Mouse (Mus musculus) limb, embryonic 12.5 days (tissue): ENCODE data around the gene Arg1. TPM values are rescaled to one million over a fixed set of nuclear protein-coding genes. Genes with fewer than 3 reads are reported as not detected.

ENCODE experiments used
- ATAC-seq: fragments of 200-750 bp; cut with Nextera tagmentation; 2 replicates; pipeline ENCODE4 v1.8.0; 2017; ENCODE audit warnings: low read depth, moderate TSS enrichment; ENCODE audit not compliant: insufficient number of reproducible peaks, insufficient read depth, low FRiP score, low TSS enrichment
- H3K27ac ChIP-seq: fragments of 300-500 bp; sonication (generic); 2 replicates; pipeline ENCODE4 v1.5.1; 2016; ENCODE audit warnings: mild to moderate bottlenecking, moderate library complexity
- H3K27me3 ChIP-seq: fragments of 300-500 bp; sonication (generic); 2 replicates; pipeline ENCODE4 v1.6.1; 2016; ENCODE audit warnings: mild to moderate bottlenecking, moderate library complexity
- H3K36me3 ChIP-seq: fragments of 300-500 bp; sonication (generic); 2 replicates; pipeline ENCODE4 v1.6.1; 2016; ENCODE audit warnings: mild to moderate bottlenecking, moderate library complexity
- H3K4me1 ChIP-seq: fragments of 300-500 bp; sonication (generic); replicated peaks from 2 replicates; pipeline ENCODE4 v1.6.1; 2016
- H3K4me2 ChIP-seq: fragments of 300-500 bp; sonication (generic); 2 replicates; pipeline ENCODE4 v1.6.1; 2016; ENCODE audit warnings: mild to moderate bottlenecking, moderate library complexity
- H3K4me3 ChIP-seq: fragments of 300-500 bp; sonication (generic); replicated peaks from 2 replicates; pipeline ENCODE4 v1.5.1; 2016; ENCODE audit warnings: mild to moderate bottlenecking
- H3K9ac ChIP-seq: fragments of 300-500 bp; sonication (generic); replicated peaks from 2 replicates; pipeline ENCODE4 v1.6.1; 2016; ENCODE audit warnings: mild to moderate bottlenecking, moderate library complexity
- H3K9me3 ChIP-seq: fragments of 300-500 bp; sonication (generic); 2 replicates; pipeline ENCODE4 v1.6.1; 2016; ENCODE audit warnings: mild to moderate bottlenecking, moderate library complexity
- WGBS: fragments of 180-500 bp; shearing (Covaris S2); methylation state at CpG from one replicate; pipeline ENCODE4 v1.1.7; 2016; 5-methylcytosine and 5-hydroxymethylcytosine counted together
- polyA plus RNA-seq: library from polyadenylated mRNA; unstranded; fragments of >200 nt; fragmentation: Nextera tagmentation; extraction: Ambion mirVana; gene quantifications from 2 replicates; pipeline ENCODE4 v1.2.1, GENCODE M21; 2016

The Arg1 gene
- 3.1 and 4.1 TPM in 2 replicates for polyA plus RNA-seq

- peak within 1 kb of the TSS; percentile 12; the same call in 1 of the 2 replicates for H3K4me3 ChIP-seq
- H3K4me1 ChIP-seq = peaks cover 21% of the 10 kb centered on the region
- no peaks in the 10 kb centered on the region for H3K27me3 ChIP-seq
- peak; percentile 89 for ATAC-seq
- no peak within 1 kb of the TSS for H3K9ac ChIP-seq
- H3K9me3 ChIP-seq = no peaks in the 10 kb centered on the region
- WGBS = 10% methylated on average over 14 of the region's 14 CpGs
- H3K36me3 ChIP-seq = no peaks in the 10 kb centered on the region
- peak within 1 kb of the TSS; percentile 43 for H3K4me2 ChIP-seq
- peak within 1 kb of the TSS; percentile 46; the same call in 1 of the 2 replicates for H3K27ac ChIP-seq
Measured at GRCm38 (mm10) chr10:24926962-24927720, at the start of gene Arg1. Gene Arg1, minus strand, starts transcription at chr10:24927484.

GRCm38 (mm10) chr10:24973845-24974514 lies 46.7 kb upstream of the Arg1 start:
- H3K27ac ChIP-seq = no peak overlapping the region
- no peak for ATAC-seq
- H3K36me3 ChIP-seq = no peaks in the 10 kb centered on the region
- H3K4me3 ChIP-seq = no peak overlapping the region
- 89% methylated on average over 11 of the region's 11 CpGs for WGBS
- H3K9ac ChIP-seq = no peak overlapping the region
- H3K4me1 ChIP-seq = peaks cover 6% of the 10 kb centered on the region
- H3K27me3 ChIP-seq = no peaks in the 10 kb centered on the region
- no peak overlapping the region for H3K4me2 ChIP-seq
- H3K9me3 ChIP-seq = no peaks in the 10 kb centered on the region; the same call in 1 of the 2 replicates

GRCm38 (mm10) chr10:24973385-24973784 lies 46.1 kb upstream of the Arg1 start:
- no peak overlapping the region for H3K4me2 ChIP-seq
- H3K36me3 ChIP-seq = no peaks in the 10 kb centered on the region
- WGBS = 51% methylated on average over 5 of the region's 5 CpGs
- peaks cover 6% of the 10 kb centered on the region for H3K4me1 ChIP-seq
- no peaks in the 10 kb centered on the region for H3K27me3 ChIP-seq
- H3K9ac ChIP-seq = no peak overlapping the region
- H3K27ac ChIP-seq = 0 out of 2 replicates have a peak overlapping the region, but pooled peaks have one; percentile 4
- no peak overlapping the region for H3K4me3 ChIP-seq
- ATAC-seq = no peak
- no peaks in the 10 kb centered on the region; the same call in 1 of the 2 replicates for H3K9me3 ChIP-seq

- ATAC-seq = no peak
- WGBS = 50% methylated on average over 4 of the region's 4 CpGs
Measured at GRCm38 (mm10) chr10:24972923-24973322, 45.6 kb upstream of the Arg1 start.

GRCm38 (mm10) chr10:24965821-24966550 lies 38.7 kb upstream of the Arg1 start:
- H3K4me1 ChIP-seq = no peaks in the 10 kb centered on the region
- peaks cover 3% of the 10 kb centered on the region; the same call in 1 of the 2 replicates for H3K27me3 ChIP-seq
- no peak overlapping the region for H3K4me2 ChIP-seq
- no peaks in the 10 kb centered on the region for H3K9me3 ChIP-seq
- H3K27ac ChIP-seq = no peak overlapping the region
- no peak overlapping the region for H3K4me3 ChIP-seq
- ATAC-seq = no peak
- no peak overlapping the region for H3K9ac ChIP-seq
- H3K36me3 ChIP-seq = no peaks in the 10 kb centered on the region
- WGBS = 86% methylated on average over 12 of the region's 12 CpGs

More at GRCm38 (mm10) chr10:24972923-24973322, 45.6 kb upstream of the Arg1 start:
- Histone ChIP-seq H3K9ac (no peak overlapping the region), H3K4me1 (peaks cover 6% of the 10 kb centered on the region), H3K27me3 (no peaks in the 10 kb centered on the region), H3K36me3 (no peaks in the 10 kb centered on the region), H3K9me3 (no peaks in the 10 kb centered on the region; the same call in 1 of the 2 replicates), H3K27ac (0 out of 2 replicates have a peak overlapping the region, but pooled peaks have one; percentile 4), H3K4me2 (no peak overlapping the region), H3K4me3 (no peak overlapping the region)

GRCm38 (mm10) chr10:24961889-24962288 lies 34.6 kb upstream of the Arg1 start:
- 48% methylated on average over 2 of the region's 2 CpGs for WGBS

GRCm38 (mm10) chr10:24961112-24961511 lies 33.8 kb upstream of the Arg1 start:
- Histone ChIP-seq H3K9ac (no peak overlapping the region), H3K27ac (no peak overlapping the region), H3K36me3 (no peaks in the 10 kb centered on the region), H3K9me3 (no peaks in the 10 kb centered on the region), H3K4me1 (peaks cover 16% of the 10 kb centered on the region; the same call in 1 of the 2 replicates), H3K4me3 (no peak overlapping the region), H3K4me2 (no peak overlapping the region), H3K27me3 (peaks cover 8% of the 10 kb centered on the region)
- 45% methylated on average over 2 of the region's 2 CpGs for WGBS
- ATAC-seq = no peak

More at GRCm38 (mm10) chr10:24961889-24962288, 34.6 kb upstream of the Arg1 start:
- Histone ChIP-seq H3K9me3 (no peaks in the 10 kb centered on the region), H3K9ac (no peak overlapping the region), H3K4me3 (no peak overlapping the region), H3K27ac (no peak overlapping the region), H3K36me3 (no peaks in the 10 kb centered on the region), H3K27me3 (peaks cover 11% of the 10 kb centered on the region), H3K4me1 (peaks cover 16% of the 10 kb centered on the region; the same call in 1 of the 2 replicates), H3K4me2 (no peak overlapping the region)
- no peak for ATAC-seq

- 25% methylated on average over 15 of the region's 15 CpGs for WGBS
Measured at GRCm38 (mm10) chr10:24959043-24959916, 32.0 kb upstream of the Arg1 start.

GRCm38 (mm10) chr10:24958280-24959042 lies 31.2 kb upstream of the Arg1 start:
- no peak for ATAC-seq
- no peak overlapping the region for H3K27ac ChIP-seq
- no peak overlapping the region for H3K9ac ChIP-seq
- H3K4me2 ChIP-seq = peak overlapping the region; percentile 23
- WGBS = 57% methylated on average over 15 of the region's 15 CpGs
- no peaks in the 10 kb centered on the region for H3K36me3 ChIP-seq
- H3K4me3 ChIP-seq = no peak overlapping the region
- H3K9me3 ChIP-seq = no peaks in the 10 kb centered on the region
- peaks cover 8% of the 10 kb centered on the region for H3K27me3 ChIP-seq
- peaks cover 16% of the 10 kb centered on the region; the same call in 1 of the 2 replicates for H3K4me1 ChIP-seq

More at GRCm38 (mm10) chr10:24959043-24959916, 32.0 kb upstream of the Arg1 start:
- H3K27ac ChIP-seq = no peak overlapping the region
- no peak overlapping the region for H3K9ac ChIP-seq
- H3K27me3 ChIP-seq = peaks cover 8% of the 10 kb centered on the region
- H3K4me1 ChIP-seq = peaks cover 16% of the 10 kb centered on the region; the same call in 1 of the 2 replicates
- H3K4me2 ChIP-seq = peak overlapping the region; percentile 23
- no peak for ATAC-seq
- no peaks in the 10 kb centered on the region for H3K36me3 ChIP-seq
- no peak overlapping the region for H3K4me3 ChIP-seq
- no peaks in the 10 kb centered on the region for H3K9me3 ChIP-seq
